Mouse (Mus musculus): ENCODE results near the gene Rin2. TPM values are rescaled to one million over a fixed set of nuclear protein-coding genes. Genes with fewer than 3 reads are reported as not detected.

The Rin2 gene
- total and polyA plus RNA-seq, 3 experiments: 0.05 to 0.10 (median 0.08) TPM

- no peaks in the 10 kb centered on the region for H3K79me2 ChIP-seq (replicated peaks; ENCODE audit: control insufficient read depth, extremely low read depth, insufficient read depth, poor library complexity, severe bottlenecking)
- no peak for DNase-seq (ENCODE audit: extremely low read depth)
- peaks cover 0 to 7% of the 10 kb centered on the region in 2 experiments; a peak in 1 of 4 replicates for H3K4me1 ChIP-seq (ENCODE audit: control insufficient read depth in 1 of 2, insufficient read depth in 2 of 2)
- dilution Hi-C loops (cut with MboI; ENCODE audit: extremely low pct_ligation_motif_present, extremely low pct_unique_long_range_greater_than_20kb, low sequenced_read_pairs): no loop called here
- in situ Hi-C loops (cut with MboI; ENCODE audit: low pct_ligation_motif_present, low pct_unique_long_range_greater_than_20kb, low sequenced_read_pairs): no loop called here
- H3K27me3 ChIP-seq (replicated peaks): no peaks in the 10 kb centered on the region
- H3K4me3 ChIP-seq (replicated peaks in 1 of 3; ENCODE audit: low read depth in 2 of 3, low read length in 2 of 3, poor library complexity in 1 of 3): no peak overlapping the region
- no peak for TF ChIP-seq CHD1 (IDR thresholded peaks at IDR 0.05; ENCODE audit: low read depth, low read length)
- no peak for TF ChIP-seq GABPA (IDR thresholded peaks at IDR 0.05; ENCODE audit: insufficient replicate concordance, low read depth, low read length)
- no peak for TF ChIP-seq SMC3 (IDR thresholded peaks at IDR 0.05; ENCODE audit: low read depth, low read length)
- no peak for TF ChIP-seq JUN (IDR thresholded peaks at IDR 0.05; ENCODE audit: insufficient read depth, low read depth, low read length)
- TF ChIP-seq KAT2A (IDR thresholded peaks at IDR 0.05; ENCODE audit: insufficient replicate concordance, low read length): no peak
- TF ChIP-seq MAX (IDR thresholded peaks at IDR 0.05; ENCODE audit: low read length): no peak
- no peak for TF ChIP-seq MAFK (IDR thresholded peaks at IDR 0.05; ENCODE audit: insufficient replicate concordance, low read length)
- H3K4me2 ChIP-seq (ENCODE audit: insufficient read depth, low read depth, poor library complexity, severe bottlenecking): no peak overlapping the region
- H3K27ac ChIP-seq (ENCODE audit: insufficient read depth, low read depth): no peak overlapping the region
- no peaks in the 10 kb centered on the region for H3K36me3 ChIP-seq (replicated peaks in 1 of 2; ENCODE audit: control insufficient read depth in 1 of 2, insufficient read depth in 1 of 2, low read length in 1 of 2)
- H3K9me3 ChIP-seq (replicated peaks; ENCODE audit: low read length): no peaks in the 10 kb centered on the region
- no peak overlapping the region for H3K9ac ChIP-seq (ENCODE audit: insufficient read depth, low read depth)
Measured at GRCm38 (mm10) chr2:145843322-145843721, 168.3 kb downstream of the Rin2 start.

GRCm38 (mm10) chr2:145846595-145846994 lies 171.6 kb downstream of the Rin2 start:
- Histone ChIP-seq H3K9ac (ENCODE audit: insufficient read depth, low read depth) (no peak overlapping the region), H3K4me1 (ENCODE audit: control insufficient read depth in 1 of 2, insufficient read depth in 2 of 2) (peaks cover 0 to 7% of the 10 kb centered on the region in 2 experiments; a peak in 1 of 4 replicates), H3K27ac (ENCODE audit: insufficient read depth, low read depth) (no peak overlapping the region), H3K79me2 (replicated peaks; ENCODE audit: control insufficient read depth, extremely low read depth, insufficient read depth, poor library complexity, severe bottlenecking) (no peaks in the 10 kb centered on the region), H3K4me2 (ENCODE audit: insufficient read depth, low read depth, poor library complexity, severe bottlenecking) (no peak overlapping the region), H3K4me3 (replicated peaks in 1 of 3; ENCODE audit: low read depth in 2 of 3, low read length in 2 of 3, poor library complexity in 1 of 3) (no peak overlapping the region), H3K36me3 (replicated peaks in 1 of 2; ENCODE audit: control insufficient read depth in 1 of 2, insufficient read depth in 1 of 2, low read length in 1 of 2) (no peaks in the 10 kb centered on the region), H3K27me3 (replicated peaks) (no peaks in the 10 kb centered on the region), H3K9me3 (replicated peaks; ENCODE audit: low read length) (no peaks in the 10 kb centered on the region)
- in situ Hi-C loops (cut with MboI; ENCODE audit: low pct_ligation_motif_present, low pct_unique_long_range_greater_than_20kb, low sequenced_read_pairs): no loop called here
- TF ChIP-seq NELFE (IDR thresholded peaks at IDR 0.05; ENCODE audit: low read depth, low read length): no peak
- no peak for TF ChIP-seq NRF1 (IDR thresholded peaks at IDR 0.05; ENCODE audit: low read depth, low read length)
- TF ChIP-seq UBTF (IDR thresholded peaks at IDR 0.05; ENCODE audit: low read depth, low read length): no peak
- TF ChIP-seq CHD2 (IDR thresholded peaks at IDR 0.05; ENCODE audit: low read length): no peak
- TF ChIP-seq MAZ (IDR thresholded peaks at IDR 0.05; ENCODE audit: low read depth, low read length): no peak
- no peak for TF ChIP-seq POLR2A (IDR thresholded peaks at IDR 0.05; ENCODE audit: low read depth, low read length)
- TF ChIP-seq TCF12 (IDR thresholded peaks at IDR 0.05; ENCODE audit: low read depth, low read length): no peak
- TF ChIP-seq POLR2AphosphoS2 (IDR thresholded peaks at IDR 0.05; ENCODE audit: low read depth, low read length): no peak
- TF ChIP-seq E2F4 (IDR thresholded peaks at IDR 0.05; ENCODE audit: insufficient replicate concordance, low read depth, low read length): no peak
- TF ChIP-seq IRF4 (IDR thresholded peaks at IDR 0.05; ENCODE audit: low read depth, low read length): no peak
- TF ChIP-seq MXI1 (IDR thresholded peaks at IDR 0.05; ENCODE audit: low read depth, low read length): no peak
- TF ChIP-seq CHD1 (IDR thresholded peaks at IDR 0.05; ENCODE audit: low read depth, low read length): no peak
- TF ChIP-seq TBP (conservative IDR thresholded peaks at IDR 0.05; ENCODE audit: low read depth, low read length): no peak
- no peak for TF ChIP-seq MEF2A (IDR thresholded peaks at IDR 0.05; ENCODE audit: borderline replicate concordance, low read depth, low read length)
- no peak for TF ChIP-seq MAFK (IDR thresholded peaks at IDR 0.05; ENCODE audit: insufficient replicate concordance, low read length)
- TF ChIP-seq PAX5 (IDR thresholded peaks at IDR 0.05; ENCODE audit: low read length): no peak
- no peak for TF ChIP-seq GABPA (IDR thresholded peaks at IDR 0.05; ENCODE audit: insufficient replicate concordance, low read depth, low read length)
- no peak for TF ChIP-seq ZKSCAN1 (IDR thresholded peaks at IDR 0.05; ENCODE audit: borderline replicate concordance, low read depth, low read length)
- TF ChIP-seq MAX (IDR thresholded peaks at IDR 0.05; ENCODE audit: low read length): no peak
- DNase-seq (ENCODE audit: extremely low read depth): no peak
- dilution Hi-C loops (cut with MboI; ENCODE audit: extremely low pct_ligation_motif_present, extremely low pct_unique_long_range_greater_than_20kb, low sequenced_read_pairs): no loop called here
